Mouse (Mus musculus) limb, embryonic 14.5 days (tissue): ENCODE results near the gene Bglap2. TPM values are rescaled to one million over a fixed set of nuclear protein-coding genes. Genes with fewer than 3 reads are reported as not detected.

Experiments used
- ATAC-seq: fragments of 200-750 bp; cut with Nextera tagmentation; 2 replicates; pipeline ENCODE4 v1.8.0; 2017; ENCODE audit warnings: low read depth, moderate number of reproducible peaks, moderate TSS enrichment; ENCODE audit not compliant: low FRiP score
- DNase-seq: peaks from one replicate; pipeline ENCODE4 v3.0.0-alpha.2; 2015; ENCODE audit warnings: low spot score
- H3K27ac ChIP-seq: fragments of 300-500 bp; sonication (generic); replicated peaks from 2 replicates; pipeline ENCODE4 v1.5.1; 2014; ENCODE audit warnings: low read depth, mild to moderate bottlenecking, low read length, moderate library complexity, mixed read lengths
- H3K27me3 ChIP-seq: fragments of 300-500 bp; sonication (generic); 2 replicates; pipeline ENCODE4 v1.6.1; 2014; ENCODE audit warnings: low read length, mixed read lengths; ENCODE audit not compliant: control insufficient read depth, insufficient read depth
- H3K36me3 ChIP-seq: fragments of 300-500 bp; sonication (generic); 2 replicates; pipeline ENCODE4 v1.6.1; 2014; ENCODE audit warnings: mild to moderate bottlenecking, low read length, moderate library complexity, mixed read lengths; ENCODE audit not compliant: control insufficient read depth, insufficient read depth
- H3K4me1 ChIP-seq: fragments of 300-500 bp; sonication (generic); 2 replicates; pipeline ENCODE4 v1.6.1; 2014; ENCODE audit warnings: antibody characterized with exemption, low read length, mixed read lengths; ENCODE audit not compliant: control insufficient read depth, insufficient read depth
- H3K4me2 ChIP-seq: fragments of 300-500 bp; sonication (generic); replicated peaks from 2 replicates; pipeline ENCODE4 v1.6.1; 2014; ENCODE audit warnings: low read depth, mild to moderate bottlenecking, low read length, moderate library complexity; ENCODE audit not compliant: severe bottlenecking
- H3K4me3 ChIP-seq: fragments of 300-500 bp; sonication (generic); replicated peaks from 2 replicates; pipeline ENCODE4 v1.5.1; 2014; ENCODE audit warnings: low read length
- H3K9ac ChIP-seq: fragments of 300-500 bp; sonication (generic); 2 replicates; pipeline ENCODE4 v1.6.1; 2014; ENCODE audit warnings: mild to moderate bottlenecking, low read depth, low read length, moderate library complexity; ENCODE audit not compliant: severe bottlenecking
- H3K9me3 ChIP-seq: fragments of 300-500 bp; sonication (generic); 2 replicates; pipeline ENCODE4 v1.6.1; 2016; ENCODE audit warnings: low read length; ENCODE audit not compliant: control insufficient read depth
- POLR2A ChIP-seq: fragments of 200-500 bp; IDR thresholded peaks from 2 replicates; pipeline ENCODE4 v1.8.0; 2012; ENCODE audit warnings: inconsistent platforms, mild to moderate bottlenecking, moderate library complexity, borderline replicate concordance; ENCODE audit not compliant: insufficient read depth, insufficient read length; ENCODE audit errors: extremely low read depth
- WGBS: fragments of 180-500 bp; shearing (Covaris S2); extraction: QIAGEN DNeasy Blood & Tissue Kit; methylation state at CpG from one replicate; pipeline ENCODE4 v1.1.7; 2014; 5-methylcytosine and 5-hydroxymethylcytosine counted together
- polyA plus RNA-seq, 2 experiments: library from polyadenylated mRNA; depleted of rRNA in 1 of 2; stranded (reverse) in 1 of 2; unstranded in 1 of 2; fragments of >200 nt; fragmentation: Nextera tagmentation in 1 of 2; extraction: Ambion mirVana in 1 of 2; gene quantifications; 2 replicates each; pipeline versions ENCODE4 v1.2.1 to v1.2.3; 2012 to 2014

Gene Bglap2
- polyA plus RNA-seq, 2 experiments, result 0.52 to 1.9 TPM

GRCm38 (mm10) chr3:88336058-88337013 is 42.2 kb downstream of the Bglap2 start, which contains the start of the genes Tmem79 and Smg5:
TSS of gene Tmem79 (minus strand) at chr3:88336148.
TSS of gene Smg5 (plus strand) at chr3:88336260.
- DNase-seq (peak; percentile 96), ATAC-seq (peak; percentile 96)
- Histone ChIP-seq H3K4me1 (peaks cover 12% of the 10 kb centered on the region), H3K4me3 (peak within 1 kb of the TSS; percentile 80), H3K36me3 (0 out of 2 replicates have a peak, but pooled peaks cover 3% of the 10 kb centered on the region), H3K27ac (peak within 1 kb of the TSS; percentile 92), H3K9ac (peak within 1 kb of the TSS; percentile 90), H3K9me3 (no peaks in the 10 kb centered on the region), H3K27me3 (no peaks in the 10 kb centered on the region), H3K4me2 (peak within 1 kb of the TSS; percentile 64)
- peak; percentile 95 for TF ChIP-seq POLR2A
- 1% methylated on average over 30 of the region's 66 CpGs for WGBS

- Histone ChIP-seq H3K4me2 (peak overlapping the region; percentile 64), H3K27me3 (no peaks in the 10 kb centered on the region), H3K27ac (peak overlapping the region; percentile 92), H3K9ac (peak overlapping the region; percentile 90), H3K4me1 (peaks cover 12% of the 10 kb centered on the region), H3K9me3 (no peaks in the 10 kb centered on the region), H3K36me3 (peaks cover under 1% of the 10 kb centered on the region; the same call in 1 of the 2 replicates), H3K4me3 (peak overlapping the region; percentile 80)
- no peak for TF ChIP-seq POLR2A
- ATAC-seq (peak; percentile 62), DNase-seq (no peak)
- under 1% methylated on average over 27 of the region's 27 CpGs for WGBS
Observed at GRCm38 (mm10) chr3:88335436-88336053, 43.0 kb downstream of the Bglap2 start.

- Histone ChIP-seq H3K4me3 (peak overlapping the region; percentile 80), H3K27ac (no peak overlapping the region; the same call in 1 of the 2 replicates), H3K4me2 (peak overlapping the region; percentile 64), H3K9me3 (no peaks in the 10 kb centered on the region), H3K4me1 (peaks cover 12% of the 10 kb centered on the region), H3K27me3 (no peaks in the 10 kb centered on the region), H3K9ac (peak overlapping the region; percentile 90), H3K36me3 (peaks cover 3% of the 10 kb centered on the region; the same call in 1 of the 2 replicates)
- DNase-seq (no peak), ATAC-seq (no peak)
- WGBS, result 30% methylated on average over 3 of the region's 3 CpGs
- no peak for TF ChIP-seq POLR2A
Observed at GRCm38 (mm10) chr3:88334902-88335435, 43.5 kb downstream of the Bglap2 start.

- WGBS, result 47% methylated on average over 12 of the region's 12 CpGs
- no peak overlapping the region for H3K9ac ChIP-seq
- DNase-seq (no peak), ATAC-seq (no peak)
- H3K36me3 ChIP-seq, result peaks cover 10% of the 10 kb centered on the region; the same call in 1 of the 2 replicates
- peaks cover 12% of the 10 kb centered on the region for H3K4me1 ChIP-seq
- H3K9me3 ChIP-seq, result no peaks in the 10 kb centered on the region
- H3K27ac ChIP-seq, result no peak overlapping the region
- peak overlapping the region; percentile 64; the same call in 1 of the 2 replicates for H3K4me2 ChIP-seq
- H3K4me3 ChIP-seq, result 0 out of 2 replicates have a peak overlapping the region, but pooled peaks have one; percentile 0
- no peak for TF ChIP-seq POLR2A
- H3K27me3 ChIP-seq, result no peaks in the 10 kb centered on the region
Observed at GRCm38 (mm10) chr3:88334029-88334658, 44.4 kb downstream of the Bglap2 start.
